Mouse (Mus musculus) liver (tissue): ENCODE measurements around the gene Pakap.
A peak's percentile ranks its signal among the peaks of the same experiment; 100 is the strongest.

Experiments
- DNase-seq: peaks from one replicate; pipeline ENCODE4 v3.0.0-alpha.2; 2020; ENCODE audit warnings: mixed read lengths

The Pakap gene

GRCm38 (mm10) chr4:57772851-57773510 lies 205.0 kb downstream of the Pakap start:
- DNase-seq = peak; percentile 63

GRCm38 (mm10) chr4:57774517-57774916 lies 206.5 kb downstream of the Pakap start:
- DNase-seq = no peak

GRCm38 (mm10) chr4:57775582-57775981 lies 207.6 kb downstream of the Pakap start:
- no peak for DNase-seq

DNA sequence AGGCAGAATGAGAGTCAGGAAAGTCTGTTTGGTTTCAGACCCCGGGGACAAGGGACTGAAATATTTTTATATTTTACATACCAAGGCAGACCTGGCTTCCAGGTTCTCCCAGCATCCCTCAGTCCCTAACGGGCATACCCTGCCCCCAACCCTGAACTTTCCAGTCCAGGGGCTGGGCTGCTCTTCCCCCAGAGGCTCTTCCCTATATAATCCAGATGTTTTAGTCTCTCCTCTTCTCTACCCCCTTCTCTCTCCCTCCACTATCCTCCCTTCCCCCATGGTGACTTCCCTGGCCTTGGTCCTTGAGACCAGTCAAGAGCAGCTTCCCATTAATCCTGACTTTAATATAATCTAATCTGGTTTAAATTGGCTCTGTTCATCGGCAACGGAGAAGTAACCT lies 212.4 kb downstream of the Pakap start:
- no peak for DNase-seq

- no peak for DNase-seq
These were observed 213.1 kb downstream of the Pakap start for GRCm38 (mm10) chr4:57780833-57781641.

- peak; percentile 75 for DNase-seq
These were observed 214.0 kb downstream of the Pakap start for GRCm38 (mm10) chr4:57781994-57782393.

GRCm38 (mm10) chr4:57782549-57783390 lies 214.8 kb downstream of the Pakap start:
- DNase-seq = no peak

DNA sequence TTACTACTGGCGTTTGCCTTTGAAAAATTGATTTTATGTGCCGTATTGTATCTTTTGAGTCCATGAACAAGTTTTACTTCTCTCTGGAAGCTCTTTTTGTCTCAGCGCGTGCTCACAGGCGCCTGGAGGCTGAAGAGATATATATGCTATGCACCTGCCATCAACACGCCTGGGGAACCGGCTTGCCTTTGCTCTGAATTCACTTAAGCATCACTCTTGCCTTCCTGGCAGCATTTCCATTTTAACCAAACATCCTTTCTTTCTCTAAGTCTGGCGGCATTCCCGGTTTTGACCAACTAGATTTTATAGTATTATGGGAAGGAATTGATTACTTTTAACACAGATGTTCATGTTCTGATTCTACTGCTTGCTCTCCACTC lies 215.4 kb downstream of the Pakap start:
- no peak for DNase-seq

- DNase-seq = no peak
These were observed 216.0 kb downstream of the Pakap start for GRCm38 (mm10) chr4:57783853-57784600.

- no peak for DNase-seq
These were observed 220.7 kb downstream of the Pakap start for GRCm38 (mm10) chr4:57788709-57789108.

- no peak for DNase-seq
These were observed 221.1 kb downstream of the Pakap start for GRCm38 (mm10) chr4:57789118-57789517.

- no peak for DNase-seq
These were observed 226.0 kb downstream of the Pakap start for GRCm38 (mm10) chr4:57793989-57794388.

DNA sequence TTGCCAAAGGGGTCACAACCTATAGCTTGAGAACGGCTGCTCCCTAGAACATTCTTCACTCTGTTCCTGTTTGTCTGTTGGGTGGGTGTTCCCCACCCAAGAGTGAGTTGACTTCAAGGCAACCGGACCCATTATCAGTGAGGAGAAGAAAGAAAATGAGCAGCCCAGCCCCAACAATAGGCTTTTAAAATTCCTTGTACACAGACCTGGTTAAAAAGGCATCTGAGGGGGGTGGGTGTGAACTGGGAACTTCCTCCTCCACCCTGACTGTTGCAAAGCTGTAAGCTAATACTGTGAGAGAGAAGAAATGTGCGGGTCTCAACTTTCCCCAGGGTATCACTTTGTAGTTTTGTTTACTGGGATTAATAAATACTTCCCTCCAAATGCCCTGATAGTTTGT lies 226.6 kb downstream of the Pakap start:
- DNase-seq = no peak

DNA sequence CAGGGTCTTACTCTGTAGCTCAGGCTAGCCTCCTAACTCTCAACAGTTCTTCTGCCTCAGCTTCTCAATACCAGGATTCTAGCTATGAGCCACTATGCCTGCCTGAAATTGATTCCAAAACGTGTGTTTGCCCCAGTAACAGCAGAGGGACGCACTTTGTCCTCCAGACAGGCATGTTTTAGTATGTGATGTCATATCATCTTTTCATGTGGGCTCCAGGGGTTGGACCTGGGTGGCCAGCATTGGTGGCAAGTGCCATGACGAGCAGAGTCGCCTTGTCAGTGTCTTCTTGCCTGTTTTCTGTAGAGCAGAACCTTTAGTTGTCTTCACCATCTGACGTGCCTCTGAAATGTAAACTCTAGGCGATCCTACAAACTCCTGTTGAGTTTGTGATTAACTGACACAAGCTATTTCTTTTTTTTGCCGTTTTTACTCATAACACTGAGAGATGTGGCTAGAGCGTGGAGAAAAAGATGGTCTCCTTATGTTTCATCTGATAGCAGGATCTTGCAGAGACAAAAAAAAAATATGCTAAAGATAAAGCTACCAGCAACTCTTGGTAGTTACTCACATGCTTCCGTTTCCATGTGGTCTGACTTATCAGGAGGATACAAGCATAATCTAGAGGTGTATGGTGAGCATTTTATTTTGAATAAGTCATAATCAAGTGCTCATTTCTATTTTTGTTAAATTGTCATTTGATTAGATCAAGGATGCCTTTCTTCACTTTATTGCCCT lies 229.7 kb downstream of the Pakap start:
- no peak for DNase-seq

DNA sequence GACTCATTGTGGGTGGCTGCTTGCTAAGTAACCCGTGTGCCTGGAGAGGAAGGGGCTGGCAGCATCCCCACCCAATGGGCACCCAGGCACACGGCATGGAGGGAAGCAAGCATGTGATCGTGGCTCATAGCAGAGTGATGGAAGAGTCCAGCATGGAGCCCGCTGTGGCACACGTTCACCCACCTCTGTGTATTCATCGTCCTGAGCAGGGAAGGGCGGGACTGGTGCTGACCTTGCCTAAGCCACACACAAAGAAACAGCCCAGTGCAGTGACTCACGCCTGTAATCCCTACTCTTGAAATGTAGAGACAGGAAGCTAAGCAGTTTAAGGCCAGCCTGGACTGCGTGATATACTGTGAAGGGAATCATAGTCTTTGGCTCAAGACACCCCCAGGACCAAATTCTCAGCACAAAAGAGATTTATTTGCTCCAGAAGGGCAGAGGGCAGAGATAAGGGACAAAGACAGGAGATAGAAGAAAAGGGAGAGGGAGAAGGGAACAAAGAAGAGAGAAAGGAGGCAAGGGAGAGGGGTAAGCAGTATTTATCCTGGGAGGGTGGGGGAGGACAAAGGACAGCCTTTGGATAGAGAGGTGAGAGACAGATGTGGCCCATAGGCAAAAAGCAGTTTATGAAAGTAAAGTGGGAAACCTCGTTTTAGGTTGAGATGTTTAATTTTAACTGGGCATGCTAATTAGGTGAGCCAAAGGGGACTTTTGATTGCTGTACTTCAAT lies 230.5 kb downstream of the Pakap start:
- DNase-seq = no peak

DNA sequence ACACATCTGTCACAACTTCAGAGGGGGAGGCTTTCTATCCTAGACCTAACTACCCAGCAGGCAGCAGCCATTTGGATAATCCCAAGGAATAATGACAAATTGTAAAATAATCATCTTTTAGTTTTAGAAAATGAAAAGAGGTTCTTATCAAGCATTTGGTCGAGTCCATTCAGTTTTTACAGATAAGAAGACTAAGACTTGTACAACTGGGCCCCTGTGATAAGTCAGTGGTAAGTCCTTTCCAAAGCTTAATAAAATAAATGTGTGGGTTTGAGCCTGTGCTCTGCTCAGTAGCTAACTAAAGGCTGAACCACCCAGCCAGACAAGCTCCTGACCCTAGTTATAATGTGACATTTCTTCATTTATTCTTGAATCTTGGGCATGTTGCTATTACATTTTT lies 231.3 kb downstream of the Pakap start:
- DNase-seq = no peak

GRCm38 (mm10) chr4:57801239-57801638 lies 233.3 kb downstream of the Pakap start:
- no peak for DNase-seq

GRCm38 (mm10) chr4:57801986-57802385 lies 234.0 kb downstream of the Pakap start:
- no peak for DNase-seq

- DNase-seq = no peak
These were observed 234.4 kb downstream of the Pakap start for GRCm38 (mm10) chr4:57802411-57802810.

DNA sequence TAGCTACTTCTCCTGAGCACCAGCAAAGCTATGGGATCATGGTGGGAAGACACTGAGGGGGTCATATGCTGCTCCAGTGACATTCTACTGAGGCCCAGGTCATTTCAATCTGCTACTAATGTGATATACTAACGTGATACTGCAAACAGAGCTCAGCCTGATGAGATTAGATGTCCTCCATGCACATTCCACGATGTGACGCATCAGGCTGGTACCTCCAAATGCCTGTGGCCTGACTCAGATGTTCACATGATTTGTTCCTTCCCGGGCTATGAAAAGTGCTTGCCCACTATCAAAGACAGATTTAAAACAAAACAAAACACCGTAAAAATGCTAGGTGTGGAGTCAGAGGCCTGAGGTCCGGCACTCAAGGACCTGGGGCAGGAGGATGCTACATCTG lies 236.9 kb downstream of the Pakap start:
- DNase-seq = no peak

DNA sequence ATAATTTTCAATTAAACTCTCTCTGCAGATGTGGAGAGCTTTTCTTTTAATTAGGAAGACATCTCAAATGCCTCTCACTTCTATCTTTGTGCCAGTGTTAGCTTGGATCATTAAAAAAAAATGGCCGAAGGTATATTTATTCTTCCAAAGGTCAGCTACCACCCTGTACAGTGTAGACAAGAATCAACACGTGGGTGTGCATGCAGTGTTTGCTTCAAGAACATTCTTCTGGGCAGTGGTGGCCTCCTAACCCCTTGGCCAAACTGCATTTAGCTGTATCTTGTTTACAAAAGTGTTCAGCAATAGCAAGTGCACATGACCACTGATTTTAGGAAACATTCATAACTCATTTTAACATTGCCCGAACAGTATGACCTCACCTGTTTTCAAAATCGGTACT lies 241.5 kb downstream of the Pakap start:
- no peak for DNase-seq
